Mouse (Mus musculus): ENCODE results near the gene 1700113H08Rik.

GRCm38 (mm10) chr10:87094249-87094648, 36.4 kb downstream of the 1700113H08Rik start:
- no peak; the same call in 1 of the 2 replicates for TF ChIP-seq CTCF (IDR thresholded peaks at IDR 0.05; ENCODE audit: extremely low read depth, insufficient read depth, insufficient read length, insufficient replicate concordance)
- no peak for TF ChIP-seq POLR2A (IDR thresholded peaks at IDR 0.05; ENCODE audit: low read depth, low read length)

Measured in spleen, adult 2 months (tissue).